Comparison of ENCODE assay signal across 24 mouse cellular contexts in genomic region chr6:83593896-83594295, GRCm38 (mm10). TPM values are rescaled to one million over a fixed set of nuclear protein-coding genes. Genes with fewer than 3 reads are reported as not detected.
DNase-seq lines count a peak whose midpoint lies in the region; ATAC-seq lines count a peak whose summit lies in the region.
"Had no signal": no experiment of that assay in that cellular context is flagged by ENCODE, and none has a peak within 500 bp of the region (broad histone marks: within the 10 kb centered on the region; RNA-seq: fewer than 3 reads in every experiment).

No protein-coding gene starts in this region.

- WGBS in heart, embryonic 16.5 days = 53% methylated on average over 7 of the region's 7 CpGs
- WGBS in midbrain, embryonic 11.5 days = 79% methylated on average over 7 of the region's 7 CpGs
- 79% methylated on average over 7 of the region's 7 CpGs for WGBS in midbrain, embryonic 15.5 days

- H3K27ac ChIP-seq in heart, embryonic 16.5 days (ENCODE audit: low read length) = peak overlapping the region; percentile 16; the same call in 1 of the 2 replicates
- no peak overlapping the region for H3K27ac ChIP-seq in midbrain, embryonic 11.5 days (ENCODE audit: low read depth, low read length)
- no peak overlapping the region for H3K27ac ChIP-seq in midbrain, embryonic 15.5 days
- H3K27ac ChIP-seq: embryonic facial prominence, embryonic 10.5 days; embryonic facial prominence, embryonic 12.5 days; forebrain, embryonic 13.5 days had no signal

- no peaks in the 10 kb centered on the region for H3K9me3 ChIP-seq in heart, embryonic 16.5 days (replicated peaks; ENCODE audit: control insufficient read depth, low read length)
- H3K9me3 ChIP-seq in midbrain, embryonic 11.5 days (ENCODE audit: control insufficient read depth, low read length) = no peaks in the 10 kb centered on the region
- H3K9me3 ChIP-seq in midbrain, embryonic 15.5 days = no peaks in the 10 kb centered on the region
- H3K9me3 ChIP-seq: embryonic facial prominence, embryonic 10.5 days; embryonic facial prominence, embryonic 12.5 days; forebrain, embryonic 13.5 days; G1E had no signal

- peaks cover 9% of the 10 kb centered on the region for H3K4me1 ChIP-seq in heart, embryonic 16.5 days (ENCODE audit: control insufficient read depth, insufficient read depth, low read length)
- no peaks in the 10 kb centered on the region for H3K4me1 ChIP-seq in midbrain, embryonic 11.5 days (ENCODE audit: control insufficient read depth, insufficient read depth, low read length)
- H3K4me1 ChIP-seq in midbrain, embryonic 15.5 days = no peaks in the 10 kb centered on the region
- H3K4me1 ChIP-seq: embryonic facial prominence, embryonic 12.5 days; forebrain, embryonic 13.5 days had no signal

- intact Hi-C loops in heart, postnatal 36 days (cut with DNase I) = no loop called here

- H3K27me3 ChIP-seq in heart, embryonic 16.5 days (ENCODE audit: control insufficient read depth, insufficient read depth, low read length) = no peaks in the 10 kb centered on the region
- H3K27me3 ChIP-seq in midbrain, embryonic 11.5 days (ENCODE audit: control insufficient read depth, insufficient read depth, low read length) = no peaks in the 10 kb centered on the region
- no peaks in the 10 kb centered on the region for H3K27me3 ChIP-seq in midbrain, embryonic 15.5 days (replicated peaks)
- H3K27me3 ChIP-seq: embryonic facial prominence, embryonic 12.5 days had no signal

- no peak overlapping the region for H3K4me3 ChIP-seq in heart, embryonic 16.5 days (ENCODE audit: low read length)
- H3K4me3 ChIP-seq in midbrain, embryonic 11.5 days (ENCODE audit: low read depth, low read length) = no peak overlapping the region
- H3K4me3 ChIP-seq in midbrain, embryonic 15.5 days = no peak overlapping the region
- H3K4me3 ChIP-seq: embryonic facial prominence, embryonic 10.5 days; embryonic facial prominence, embryonic 12.5 days; forebrain, embryonic 13.5 days had no signal

- H3K4me2 ChIP-seq in heart, embryonic 16.5 days (ENCODE audit: low read depth, low read length) = no peak overlapping the region; the same call in 1 of the 2 replicates
- no peak overlapping the region for H3K4me2 ChIP-seq in midbrain, embryonic 11.5 days
- H3K4me2 ChIP-seq in midbrain, embryonic 15.5 days = no peak overlapping the region
- H3K4me2 ChIP-seq: embryonic facial prominence, embryonic 12.5 days; forebrain, embryonic 13.5 days had no signal

- no peaks in the 10 kb centered on the region for H3K36me3 ChIP-seq in heart, embryonic 16.5 days (ENCODE audit: control insufficient read depth, insufficient read depth)
- H3K36me3 ChIP-seq in midbrain, embryonic 11.5 days (ENCODE audit: control insufficient read depth, insufficient read depth, low read length) = no peaks in the 10 kb centered on the region
- H3K36me3 ChIP-seq in midbrain, embryonic 15.5 days (replicated peaks) = no peaks in the 10 kb centered on the region
- H3K36me3 ChIP-seq: embryonic facial prominence, embryonic 10.5 days; embryonic facial prominence, embryonic 12.5 days; G1E had no signal

- ATAC-seq in heart, embryonic 16.5 days (replicated peaks; ENCODE audit: extremely low read depth, insufficient read depth, low FRiP score) = no peak
- no peak for ATAC-seq in midbrain, embryonic 11.5 days (ENCODE audit: low FRiP score)
- ATAC-seq in midbrain, embryonic 15.5 days (replicated peaks) = no peak
- ATAC-seq: activated CD4-positive, CD25-positive, alpha-beta regulatory T cell, adult 4 months; CD4-positive, CD25-positive, alpha-beta regulatory T cell, adult 4 months; forebrain, embryonic 13.5 days; Patski had no signal

- DNase-seq in heart, adult 11 months = peak; percentile 66
- DNase-seq in heart, postnatal 4 days = no peak
- no peak for DNase-seq in heart, postnatal 36 days
- peak; percentile 67 for DNase-seq in midbrain, embryonic 11.5 days (ENCODE audit: low spot score, missing footprints)
- DNase-seq in testis, postnatal 10 days (ENCODE audit: low spot score) = peak; percentile 24
- no peak for DNase-seq in testis, postnatal 14 days (ENCODE audit: low spot score)
- DNase-seq: adrenal gland, adult 8-10 months; adrenal gland, postnatal 14 days; adrenal gland, postnatal 36 days; B cell, adult 2 months; cerebellum, adult 11-12 months; cerebellum, adult 2 months; cerebellum, adult 9-10 months; cerebellum, postnatal 10 days; cerebellum, postnatal 25 days had no signal

- no peak overlapping the region for H3K9ac ChIP-seq in heart, embryonic 16.5 days (ENCODE audit: low read length)
- H3K9ac ChIP-seq in midbrain, embryonic 11.5 days (ENCODE audit: low read length) = no peak overlapping the region
- H3K9ac ChIP-seq in midbrain, embryonic 15.5 days = no peak overlapping the region
- H3K9ac ChIP-seq: embryonic facial prominence, embryonic 12.5 days; forebrain, embryonic 13.5 days had no signal

RNA-seq across cellular contexts. Expression of gene Stambp, which starts 21.4 kb away (rescaled TPM):
- total RNA-seq in heart, postnatal 4 days (2021) = 10 to 100 TPM; 16.0 to 18.4 TPM
- 24.4 and 26.6 TPM in 2 replicates for polyA plus RNA-seq in heart, embryonic 16.5 days (2015; fragmentation: Nextera tagmentation; extraction: Ambion mirVana)
- 10 to 100 TPM; 11.9 to 13.8 TPM for total RNA-seq in heart, postnatal 36 days (2021)
- polyA plus RNA-seq in midbrain, embryonic 11.5 days (2014; fragmentation: Nextera tagmentation; extraction: Ambion mirVana) = 28.3 and 30.3 TPM in 2 replicates
- polyA plus RNA-seq in midbrain, embryonic 15.5 days (2015; fragmentation: Nextera tagmentation; extraction: Ambion mirVana) = 63.4 and 66.5 TPM in 2 replicates

RNA-seq across cellular contexts. Expression of gene Actg2, which starts 57.8 kb away (rescaled TPM):
- 10 to 100 TPM; 10.4 to 13.7 TPM for total RNA-seq in heart, postnatal 4 days (2021)
- polyA plus RNA-seq in heart, embryonic 16.5 days (2015; fragmentation: Nextera tagmentation; extraction: Ambion mirVana) = 24.2 and 32.8 TPM in 2 replicates
- total RNA-seq in heart, postnatal 36 days (2021) = 1 to 10 TPM; 1.5 to 2.4 TPM
- polyA plus RNA-seq in midbrain, embryonic 11.5 days (2014; fragmentation: Nextera tagmentation; extraction: Ambion mirVana) = 2.6 and 3.2 TPM in 2 replicates
- 2.2 and 2.6 TPM in 2 replicates for polyA plus RNA-seq in midbrain, embryonic 15.5 days (2015; fragmentation: Nextera tagmentation; extraction: Ambion mirVana)
- polyA plus RNA-seq: G1E had no signal

Comparison
In these comparisons a context has a peak if more than half of its experiments do, and no peak if none do; other contexts are left out.
1. DNase-seq: peak in heart, adult 11 months (single experiment), midbrain, embryonic 11.5 days (single experiment) and testis, postnatal 10 days (single experiment); none in heart, postnatal 4 days (single experiment), heart, postnatal 36 days (0 of 2) and testis, postnatal 14 days (single experiment).